In the genomic region with DNA sequence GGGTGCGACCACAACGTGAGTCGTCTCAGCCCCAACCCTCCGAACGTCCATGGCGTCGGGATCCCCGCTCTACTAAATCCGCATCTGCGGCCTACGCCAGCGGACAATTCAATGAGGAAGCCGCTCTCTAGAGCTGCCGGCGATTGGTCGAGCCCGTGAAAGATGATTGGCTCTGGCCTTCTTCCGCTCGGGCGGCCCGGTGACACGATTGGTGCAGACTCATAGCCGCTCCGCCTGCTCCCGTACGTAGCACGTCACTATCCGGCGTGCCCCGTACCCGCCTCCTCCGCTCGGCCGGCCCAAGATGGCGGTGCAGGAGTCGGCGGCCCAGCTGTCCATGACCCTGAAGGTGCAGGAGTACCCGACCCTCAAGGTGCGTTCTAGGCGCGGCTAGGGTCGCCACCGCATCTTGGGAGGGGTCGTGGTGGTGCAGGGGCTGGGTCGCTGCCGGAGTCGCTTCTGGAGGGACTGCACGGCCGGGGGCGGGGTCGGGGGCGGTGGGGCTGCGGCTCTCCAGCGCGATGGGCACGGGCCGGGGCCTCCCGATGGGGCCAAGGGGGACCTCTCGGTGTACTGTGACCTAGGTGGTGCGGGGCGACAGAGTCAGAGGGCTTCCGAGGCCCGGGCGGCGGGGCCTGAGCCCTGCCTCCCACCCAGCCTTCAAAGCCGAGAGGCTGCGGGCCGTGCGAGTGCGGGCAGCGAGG, we compare ENCODE assay signal across 8 mouse cellular contexts. TPM values are rescaled to one million over a fixed set of nuclear protein-coding genes. Genes with fewer than 3 reads are reported as not detected.
A peak's percentile ranks its signal among the peaks of the same experiment; 100 is the strongest.
DNase-seq lines count a peak whose midpoint lies in the region; ATAC-seq and TF ChIP-seq lines count a peak whose summit lies in the region.

TSS of gene Maea (plus strand) at position 237 of the 704 bp plus-strand sequence.

- no peaks in the 10 kb centered on the region for H3K27me3 ChIP-seq in ES-Bruce4 (ENCODE audit: control insufficient read depth, insufficient read depth, low read length, poor library complexity, severe bottlenecking)
- H3K27me3 ChIP-seq in forebrain, embryonic 13.5 days, result no peaks in the 10 kb centered on the region
- no peaks in the 10 kb centered on the region for H3K27me3 ChIP-seq in liver, postnatal 0 days (ENCODE audit: insufficient read depth, low read length)
- no peaks in the 10 kb centered on the region for H3K27me3 ChIP-seq in neural tube, embryonic 14.5 days (ENCODE audit: control insufficient read depth, insufficient read depth, low read length)

- no peaks in the 10 kb centered on the region; the same call in none of the 2 replicates for H3K36me3 ChIP-seq in ES-Bruce4 (ENCODE audit: control insufficient read depth, insufficient read depth, low read length, poor library complexity, severe bottlenecking)
- H3K36me3 ChIP-seq in forebrain, embryonic 13.5 days (ENCODE audit: poor library complexity, severe bottlenecking), result peaks cover 5% of the 10 kb centered on the region; the same call in 1 of the 2 replicates
- H3K36me3 ChIP-seq in liver, postnatal 0 days (replicated peaks; ENCODE audit: insufficient read depth, low read length), result no peaks in the 10 kb centered on the region
- H3K36me3 ChIP-seq in neural tube, embryonic 14.5 days (ENCODE audit: control insufficient read depth, insufficient read depth, low read length), result no peaks in the 10 kb centered on the region

- no peak for TF ChIP-seq CTCF in ES-Bruce4 (IDR thresholded peaks at IDR 0.05; ENCODE audit: low read depth, low read length)
- no peak for TF ChIP-seq CTCF in liver, postnatal 0 days (IDR thresholded peaks at IDR 0.05; ENCODE audit: low read depth)

- H3K9ac ChIP-seq in ES-Bruce4 (ENCODE audit: low read depth, poor library complexity, severe bottlenecking), result peak within 1 kb of the TSS; percentile 92
- peak within 1 kb of the TSS; percentile 98 for H3K9ac ChIP-seq in forebrain, embryonic 13.5 days
- peak within 1 kb of the TSS; percentile 98 for H3K9ac ChIP-seq in liver, postnatal 0 days (replicated peaks)
- H3K9ac ChIP-seq in neural tube, embryonic 14.5 days (replicated peaks; ENCODE audit: low read depth, low read length), result peak within 1 kb of the TSS; percentile 95

- peaks cover 20% of the 10 kb centered on the region for H3K9me3 ChIP-seq in ES-Bruce4 (replicated peaks; ENCODE audit: control insufficient read depth, insufficient read depth, low read length, poor library complexity, severe bottlenecking)
- 0 out of 2 replicates have a peak, but pooled peaks cover 4% of the 10 kb centered on the region for H3K9me3 ChIP-seq in forebrain, embryonic 13.5 days (replicated peaks)
- H3K9me3 ChIP-seq in liver, postnatal 0 days (ENCODE audit: low read length), result no peaks in the 10 kb centered on the region
- no peaks in the 10 kb centered on the region for H3K9me3 ChIP-seq in neural tube, embryonic 14.5 days (ENCODE audit: control insufficient read depth, low read length)

- H3K4me3 ChIP-seq in ES-Bruce4 (ENCODE audit: low read depth, low read length), result peak within 1 kb of the TSS; percentile 92
- H3K4me3 ChIP-seq in forebrain, embryonic 13.5 days, result peak within 1 kb of the TSS; percentile 99
- peak within 1 kb of the TSS; percentile 100 for H3K4me3 ChIP-seq in liver, postnatal 0 days (ENCODE audit: low read depth, low read length)
- peak within 1 kb of the TSS; percentile 99 for H3K4me3 ChIP-seq in neural tube, embryonic 14.5 days (ENCODE audit: low read depth, low read length)

- intact Hi-C loops in heart, postnatal 10 days (cut with DNase I), result loop anchor here (2.0 kb wide), 2 partner anchors 41 to 61 kb away; partner anchors contain the start of gene Ctbp1

- peak within 1 kb of the TSS; percentile 66 for H3K27ac ChIP-seq in ES-Bruce4 (ENCODE audit: insufficient read depth, low read length)
- H3K27ac ChIP-seq in forebrain, embryonic 13.5 days, result peak within 1 kb of the TSS; percentile 75
- H3K27ac ChIP-seq in liver, postnatal 0 days (ENCODE audit: low read depth), result peak within 1 kb of the TSS; percentile 91
- peak within 1 kb of the TSS; percentile 84 for H3K27ac ChIP-seq in neural tube, embryonic 14.5 days (ENCODE audit: low read depth, low read length)

- peak; percentile 97 for DNase-seq in heart, postnatal 10 days
- DNase-seq in large intestine, adult 2 months (ENCODE audit: low read depth, low spot score), result peak; percentile 86
- DNase-seq in liver, postnatal 0 days, result peak; percentile 95
- DNase-seq in testis, postnatal 10 days (ENCODE audit: low spot score), result peak; percentile 94

- TF ChIP-seq EP300 in ES-Bruce4 (IDR thresholded peaks at IDR 0.05; ENCODE audit: insufficient read depth, low read depth, low read length), result no peak
- peak; percentile 32; the same call in 1 of the 2 replicates for TF ChIP-seq EP300 in liver, postnatal 0 days (IDR thresholded peaks at IDR 0.05; ENCODE audit: low read depth)

- H3K4me1 ChIP-seq in ES-Bruce4 (ENCODE audit: control insufficient read depth, insufficient read depth, low read length), result no peaks in the 10 kb centered on the region
- H3K4me1 ChIP-seq in forebrain, embryonic 13.5 days, result peaks cover 20% of the 10 kb centered on the region
- H3K4me1 ChIP-seq in liver, postnatal 0 days (ENCODE audit: insufficient read depth), result peaks cover 11% of the 10 kb centered on the region
- peaks cover 14% of the 10 kb centered on the region for H3K4me1 ChIP-seq in neural tube, embryonic 14.5 days (ENCODE audit: control insufficient read depth, insufficient read depth, low read length)

- peak; percentile 100 for ATAC-seq in cerebellum, adult (ENCODE audit: insufficient number of reproducible peaks, low FRiP score, low TSS enrichment)
- ATAC-seq in forebrain, embryonic 13.5 days, result peak; percentile 100
- ATAC-seq in liver, postnatal 0 days, result peak; percentile 100
- peak; percentile 100 for ATAC-seq in neural tube, embryonic 14.5 days (ENCODE audit: low read depth)

- peak within 1 kb of the TSS; percentile 90 for H3K4me2 ChIP-seq in forebrain, embryonic 13.5 days
- H3K4me2 ChIP-seq in liver, postnatal 0 days (ENCODE audit: low read depth, low read length), result peak within 1 kb of the TSS; percentile 96
- peak within 1 kb of the TSS; percentile 89 for H3K4me2 ChIP-seq in neural tube, embryonic 14.5 days (ENCODE audit: low read depth, low read length)

- WGBS in forebrain, embryonic 13.5 days, result under 1% methylated on average over 71 of the region's 71 CpGs
- under 1% methylated on average over 70 of the region's 71 CpGs for WGBS in large intestine, adult 2 months
- WGBS in liver, postnatal 0 days (ENCODE audit: insufficient replicate concordance), result under 1% methylated on average over 67 of the region's 71 CpGs
- 1% methylated on average over 70 of the region's 71 CpGs for WGBS in neural tube, embryonic 14.5 days

- peak; percentile 15 for TF ChIP-seq POLR2A in ES-Bruce4 (IDR thresholded peaks at IDR 0.05; ENCODE audit: insufficient read depth, low read length)

RNA-seq across cellular contexts. Expression of gene Maea, which starts in this region (rescaled TPM):
- polyA plus RNA-seq in ES-Bruce4 (2011; ENCODE audit: insufficient read depth, insufficient read length, low read depth, missing spikeins), result 90.5 and 96.8 TPM in 2 replicates
- 107 and 122 TPM in 2 replicates for polyA plus RNA-seq in forebrain, embryonic 13.5 days (2015; fragmentation: Nextera tagmentation; extraction: Ambion mirVana)
- total RNA-seq in heart, postnatal 10 days (2021), result 100 to 1,000 TPM; 125 to 126 TPM
- 104 and 125 TPM in 2 replicates for polyA plus RNA-seq in large intestine, adult 2 months (2012; rRNA removed)
- 38.0 and 41.5 TPM in 2 replicates for polyA plus RNA-seq in liver, postnatal 0 days (2015; fragmentation: Nextera tagmentation; extraction: Ambion mirVana)
- 117 and 127 TPM in 2 replicates for polyA plus RNA-seq in neural tube, embryonic 14.5 days (2014; fragmentation: Nextera tagmentation; extraction: Ambion mirVana)

Comparison
In these comparisons a context has a peak if more than half of its experiments do, and no peak if none do; other contexts are left out.
1. Peak in every context shown above with its lines: DNase-seq, ATAC-seq, H3K4me3 ChIP-seq and H3K27ac ChIP-seq.